In genomic region chr1:119474671-119475070, GRCm38 (mm10) we compare ENCODE assay signal across 27 mouse cellular contexts. TPM values are rescaled to one million over a fixed set of nuclear protein-coding genes. Genes with fewer than 3 reads are reported as not detected.
A peak's percentile ranks its signal among the peaks of the same experiment; 100 is the strongest.
DNase-seq lines count a peak whose midpoint lies in the region; ATAC-seq and TF ChIP-seq lines count a peak whose summit lies in the region.
"Had no signal": no experiment of that assay in that cellular context is flagged by ENCODE, and none has a peak within 500 bp of the region (broad histone marks: within the 10 kb centered on the region; RNA-seq: fewer than 3 reads in every experiment).

No protein-coding gene starts in this region.

- no peak for TF ChIP-seq CTCF in liver, postnatal 0 days (IDR thresholded peaks at IDR 0.05; ENCODE audit: low read depth)
- TF ChIP-seq CTCF in bone marrow, adult 2 months (IDR thresholded peaks at IDR 0.05; ENCODE audit: control insufficient read depth, insufficient read depth, low read length) = no peak

- no peaks in the 10 kb centered on the region for H3K9me3 ChIP-seq in liver, postnatal 0 days (ENCODE audit: low read length)
- H3K9me3 ChIP-seq in liver, embryonic 11.5 days (ENCODE audit: control insufficient read depth, low read length) = no peaks in the 10 kb centered on the region
- H3K9me3 ChIP-seq: embryonic facial prominence, embryonic 10.5 days; embryonic facial prominence, embryonic 15.5 days; forebrain, embryonic 12.5 days; hindbrain, embryonic 12.5 days; intestine, embryonic 15.5 days had no signal

- no peak for TF ChIP-seq EP300 in liver, postnatal 0 days (IDR thresholded peaks at IDR 0.05; ENCODE audit: low read depth)

- H3K36me3 ChIP-seq in liver, postnatal 0 days (replicated peaks; ENCODE audit: insufficient read depth, low read length) = peaks cover 53% of the 10 kb centered on the region
- peaks cover 8% of the 10 kb centered on the region; the same call in 1 of the 2 replicates for H3K36me3 ChIP-seq in liver, embryonic 11.5 days (ENCODE audit: control insufficient read depth, insufficient read depth, low read length)
- H3K36me3 ChIP-seq: forebrain, embryonic 12.5 days had no signal

- no peak overlapping the region for H3K27ac ChIP-seq in liver, postnatal 0 days (ENCODE audit: low read depth)
- no peak overlapping the region for H3K27ac ChIP-seq in liver, embryonic 11.5 days (ENCODE audit: low read depth, low read length)
- H3K27ac ChIP-seq in bone marrow, adult 2 months (ENCODE audit: control insufficient read depth, insufficient read depth, low read depth, low read length, poor library complexity) = peak overlapping the region; percentile 48; the same call in 1 of the 2 replicates
- H3K27ac ChIP-seq: embryonic facial prominence, embryonic 10.5 days; embryonic facial prominence, embryonic 15.5 days; forebrain, embryonic 12.5 days; hindbrain, embryonic 12.5 days; hindbrain, postnatal 0 days; intestine, embryonic 15.5 days; layer of hippocampus, adult 2 months had no signal

- H3K4me1 ChIP-seq in liver, postnatal 0 days (ENCODE audit: insufficient read depth) = peaks cover 7% of the 10 kb centered on the region; the same call in 1 of the 2 replicates
- peaks cover 16% of the 10 kb centered on the region for H3K4me1 ChIP-seq in liver, embryonic 11.5 days (replicated peaks; ENCODE audit: control insufficient read depth, insufficient read depth, low read length)
- H3K4me1 ChIP-seq in bone marrow, adult 2 months (ENCODE audit: control insufficient read depth, insufficient read depth, low read length) = peaks cover 4% of the 10 kb centered on the region
- H3K4me1 ChIP-seq: intestine, embryonic 15.5 days had no signal

- intact Hi-C loops in left cerebral cortex, postnatal 14 days (cut with DNase I) = no loop called here

- H3K4me2 ChIP-seq in liver, postnatal 0 days (ENCODE audit: low read depth, low read length) = no peak overlapping the region
- no peak overlapping the region for H3K4me2 ChIP-seq in liver, embryonic 11.5 days
- H3K4me2 ChIP-seq: embryonic facial prominence, embryonic 15.5 days; forebrain, embryonic 12.5 days; heart, embryonic 11.5 days; hindbrain, embryonic 12.5 days; intestine, embryonic 15.5 days had no signal

- TF ChIP-seq POLR2A in bone marrow, adult 2 months (IDR thresholded peaks at IDR 0.05; ENCODE audit: borderline replicate concordance, control insufficient read depth, low read depth, low read length) = no peak

- H3K27me3 ChIP-seq in liver, postnatal 0 days (ENCODE audit: insufficient read depth, low read length) = no peaks in the 10 kb centered on the region
- no peaks in the 10 kb centered on the region for H3K27me3 ChIP-seq in liver, embryonic 11.5 days (replicated peaks; ENCODE audit: control insufficient read depth, insufficient read depth, low read length)
- H3K27me3 ChIP-seq: CH12.LX; embryonic facial prominence, embryonic 15.5 days; forebrain, embryonic 12.5 days; hindbrain, embryonic 12.5 days; intestine, embryonic 15.5 days had no signal

- DNase-seq in liver, postnatal 0 days = no peak
- no peak for DNase-seq in liver, embryonic 11.5 days (ENCODE audit: low spot score)
- no peak for DNase-seq in left cerebral cortex, postnatal 14 days (ENCODE audit: low spot score in 2 of 2)
- DNase-seq: adrenal gland, adult 8-10 months; cerebellum, adult 11 months; cerebellum, adult 9-11 months; gastrocnemius, postnatal 10 days; heart, postnatal 36 days; kidney, adult 2 months; kidney, postnatal 36 days; midbrain, embryonic 14.5 days; retina, postnatal 1 day; right cerebral cortex, postnatal 14 days; thymus, postnatal 4 days had no signal

- H3K9ac ChIP-seq in liver, postnatal 0 days (replicated peaks) = no peak overlapping the region
- H3K9ac ChIP-seq in liver, embryonic 11.5 days (ENCODE audit: low read depth, low read length) = no peak overlapping the region
- H3K9ac ChIP-seq: embryonic facial prominence, embryonic 15.5 days; forebrain, embryonic 12.5 days; hindbrain, embryonic 12.5 days; intestine, embryonic 15.5 days had no signal

- ATAC-seq in liver, postnatal 0 days = peak; percentile 29; the same call in 1 of the 2 replicates
- no peak for ATAC-seq in liver, embryonic 11.5 days (replicated peaks; ENCODE audit: low FRiP score)
- ATAC-seq in granulocyte monocyte progenitor cell, adult 5-6 weeks (replicated peaks; ENCODE audit: poor library complexity, severe bottlenecking) = peak; percentile 90
- ATAC-seq in neutrophil, adult 5-6 weeks (ENCODE audit: extremely low read depth, insufficient number of reproducible peaks, low FRiP score, poor library complexity, severe bottlenecking) = peak; percentile 53
- ATAC-seq: hindbrain, postnatal 0 days; intestine, embryonic 15.5 days had no signal

- 64% methylated on average over 7 of the region's 7 CpGs for WGBS in liver, postnatal 0 days (ENCODE audit: insufficient replicate concordance)
- 83% methylated on average over 7 of the region's 7 CpGs for WGBS in liver, embryonic 11.5 days
- WGBS in bone marrow, adult 2 months = 53% methylated on average over 7 of the region's 7 CpGs

- no peak overlapping the region for H3K4me3 ChIP-seq in liver, postnatal 0 days (ENCODE audit: low read depth, low read length)
- H3K4me3 ChIP-seq in liver, embryonic 11.5 days (ENCODE audit: low read depth, low read length) = no peak overlapping the region
- no peak overlapping the region for H3K4me3 ChIP-seq in bone marrow, adult 2 months (replicated peaks; ENCODE audit: control insufficient read depth, low read depth, low read length)
- H3K4me3 ChIP-seq: embryonic facial prominence, embryonic 10.5 days; embryonic facial prominence, embryonic 15.5 days; forebrain, embryonic 12.5 days; hindbrain, embryonic 12.5 days; intestine, embryonic 15.5 days; layer of hippocampus, adult 2 months had no signal

RNA-seq across cellular contexts. Expression of gene Ralb, which starts 29.9 kb away (rescaled TPM):
- polyA plus RNA-seq in liver, postnatal 0 days (2015; fragmentation: Nextera tagmentation; extraction: Ambion mirVana) = 30.9 and 31.8 TPM in 2 replicates
- polyA plus RNA-seq in liver, embryonic 11.5 days (2014; fragmentation: Nextera tagmentation; extraction: Ambion mirVana) = 92.1 and 96.8 TPM in 2 replicates
- 12.6 and 30.3 TPM in 2 replicates for polyA plus RNA-seq in bone marrow, adult 2 months (2011; ENCODE audit: insufficient read depth, insufficient read length, low replicate concordance, missing spikeins)
- total RNA-seq in granulocyte monocyte progenitor cell, adult 5-6 weeks (2014; fragmentation: Nextera tagmentation) = 24.0 and 26.9 TPM in 2 replicates
- 22.7 and 27.5 TPM in 2 replicates for total RNA-seq in granulocyte monocyte progenitor cell, adult 5-6 weeks (2017)
- 44.1 and 46.2 TPM in 2 replicates for total RNA-seq in neutrophil, adult 5-6 weeks (2017)
- 10 to 100 TPM; 25.7 to 26.3 TPM for total RNA-seq in left cerebral cortex, postnatal 14 days (2021)

RNA-seq across cellular contexts. Expression of gene Tmem185b, which starts 51.3 kb away (rescaled TPM):
- 11.0 and 12.7 TPM in 2 replicates for polyA plus RNA-seq in liver, postnatal 0 days (2015; fragmentation: Nextera tagmentation; extraction: Ambion mirVana)
- polyA plus RNA-seq in liver, embryonic 11.5 days (2014; fragmentation: Nextera tagmentation; extraction: Ambion mirVana) = 17.6 and 21.7 TPM in 2 replicates
- polyA plus RNA-seq in bone marrow, adult 2 months (2011; ENCODE audit: insufficient read depth, insufficient read length, low replicate concordance, missing spikeins) = 5.1 and 9.9 TPM in 2 replicates
- 10.8 and 17.3 TPM in 2 replicates for total RNA-seq in granulocyte monocyte progenitor cell, adult 5-6 weeks (2014; fragmentation: Nextera tagmentation)
- total RNA-seq in granulocyte monocyte progenitor cell, adult 5-6 weeks (2017) = 12.6 and 13.0 TPM in 2 replicates
- 17.2 and 17.6 TPM in 2 replicates for total RNA-seq in neutrophil, adult 5-6 weeks (2017)
- 10 to 100 TPM; 11.8 to 14.7 TPM for total RNA-seq in left cerebral cortex, postnatal 14 days (2021)

RNA-seq across cellular contexts. Expression of gene Inhbb, which starts 52.6 kb away (rescaled TPM):
- polyA plus RNA-seq in liver, postnatal 0 days (2015; fragmentation: Nextera tagmentation; extraction: Ambion mirVana) = 0.65 and 0.78 TPM in 2 replicates
- 0.06 and 0.11 TPM in 2 replicates for polyA plus RNA-seq in liver, embryonic 11.5 days (2014; fragmentation: Nextera tagmentation; extraction: Ambion mirVana)
- polyA plus RNA-seq in bone marrow, adult 2 months (2011; ENCODE audit: insufficient read depth, insufficient read length, low replicate concordance, missing spikeins) = 0.45 and 0.70 TPM in 2 replicates
- not detected in 2 replicates for total RNA-seq in granulocyte monocyte progenitor cell, adult 5-6 weeks (2014; fragmentation: Nextera tagmentation)
- total RNA-seq in granulocyte monocyte progenitor cell, adult 5-6 weeks (2017) = not detected in 2 replicates
- not detected in 2 replicates for total RNA-seq in neutrophil, adult 5-6 weeks (2017)
- total RNA-seq in left cerebral cortex, postnatal 14 days (2021) = 1 to 10 TPM; 6.1 to 6.2 TPM
- total RNA-seq: CH12.LX; monocyte, adult 5-6 weeks had no signal
